Mouse (Mus musculus) intestine, postnatal 0 days (tissue): ENCODE data around the gene Ttc33. TPM values are rescaled to one million over a fixed set of nuclear protein-coding genes. Genes with fewer than 3 reads are reported as not detected.
A peak's percentile ranks its signal among the peaks of the same experiment; 100 is the strongest.

ENCODE experiments used
- ATAC-seq: fragments of 200-750 bp; cut with Nextera tagmentation; 2 replicates; pipeline ENCODE4 v1.8.0; 2017; ENCODE audit warnings: mild to moderate bottlenecking, moderate TSS enrichment, moderate library complexity
- H3K27ac ChIP-seq: fragments of 300-500 bp; sonication (generic); 2 replicates; pipeline ENCODE4 v1.5.1; 2014; ENCODE audit warnings: mild to moderate bottlenecking, low read depth, low read length, moderate library complexity
- H3K27me3 ChIP-seq: fragments of 300-500 bp; sonication (generic); replicated peaks from 2 replicates; pipeline ENCODE4 v1.6.1; 2014; ENCODE audit warnings: low read length, mixed read lengths; ENCODE audit not compliant: control insufficient read depth, insufficient read depth
- H3K36me3 ChIP-seq: fragments of 300-500 bp; sonication (generic); 2 replicates; pipeline ENCODE4 v1.6.1; 2014; ENCODE audit warnings: mild to moderate bottlenecking, moderate library complexity; ENCODE audit not compliant: control insufficient read depth, insufficient read depth
- H3K4me1 ChIP-seq: fragments of 300-500 bp; sonication (generic); replicated peaks from 2 replicates; pipeline ENCODE4 v1.6.1; 2014; ENCODE audit warnings: antibody characterized with exemption, low read length, mixed read lengths; ENCODE audit not compliant: control insufficient read depth, insufficient read depth
- H3K4me2 ChIP-seq: fragments of 300-500 bp; sonication (generic); replicated peaks from 2 replicates; pipeline ENCODE4 v1.6.1; 2014; ENCODE audit warnings: low read depth, mild to moderate bottlenecking, moderate library complexity
- H3K4me3 ChIP-seq: fragments of 300-500 bp; sonication (generic); 2 replicates; pipeline ENCODE4 v1.5.1; 2014; ENCODE audit warnings: low read depth, low read length
- H3K9ac ChIP-seq: fragments of 300-500 bp; sonication (generic); 2 replicates; pipeline ENCODE4 v1.6.1; 2014; ENCODE audit warnings: mild to moderate bottlenecking, low read depth, low read length
- H3K9me3 ChIP-seq: fragments of 300-500 bp; sonication (generic); 2 replicates; pipeline ENCODE4 v1.6.1; 2016; ENCODE audit warnings: mixed run types; ENCODE audit not compliant: control insufficient read depth
- CTCF ChIP-seq: sonication (generic); IDR thresholded peaks from 2 replicates; pipeline ENCODE4 v1.5.1; 2016; ENCODE audit warnings: low read depth, mild to moderate bottlenecking, control low read depth, antibody characterized with exemption, moderate library complexity
- WGBS: fragments of 180-500 bp; shearing (Covaris S2); extraction: QIAGEN DNeasy Blood & Tissue Kit; methylation state at CpG from one replicate; pipeline ENCODE4 v1.1.7; 2014; 5-methylcytosine and 5-hydroxymethylcytosine counted together
- polyA plus RNA-seq: library from polyadenylated mRNA; unstranded; fragments of >200 nt; fragmentation: Nextera tagmentation; extraction: Ambion mirVana; gene quantifications from 2 replicates; pipeline ENCODE4 v1.2.1, GENCODE M21; 2015

Ttc33 gene
- polyA plus RNA-seq, 1 experiment from 2014 or later = 26.0 TPM

- Histone ChIP-seq H3K4me2 (peak overlapping the region; percentile 86; the same call in 1 of the 2 replicates), H3K9me3 (no peaks in the 10 kb centered on the region), H3K9ac (no peak overlapping the region), H3K4me3 (no peak overlapping the region), H3K36me3 (no peaks in the 10 kb centered on the region), H3K27me3 (no peaks in the 10 kb centered on the region), H3K4me1 (0 out of 2 replicates have a peak, but pooled peaks cover 6% of the 10 kb centered on the region), H3K27ac (no peak overlapping the region)
- no peak for TF ChIP-seq CTCF
- ATAC-seq = no peak
- WGBS = 63% methylated on average over 5 of the region's 5 CpGs
These were observed 42.6 kb upstream of the Ttc33 start for GRCm38 (mm10) chr15:5142714-5143113.

DNA sequence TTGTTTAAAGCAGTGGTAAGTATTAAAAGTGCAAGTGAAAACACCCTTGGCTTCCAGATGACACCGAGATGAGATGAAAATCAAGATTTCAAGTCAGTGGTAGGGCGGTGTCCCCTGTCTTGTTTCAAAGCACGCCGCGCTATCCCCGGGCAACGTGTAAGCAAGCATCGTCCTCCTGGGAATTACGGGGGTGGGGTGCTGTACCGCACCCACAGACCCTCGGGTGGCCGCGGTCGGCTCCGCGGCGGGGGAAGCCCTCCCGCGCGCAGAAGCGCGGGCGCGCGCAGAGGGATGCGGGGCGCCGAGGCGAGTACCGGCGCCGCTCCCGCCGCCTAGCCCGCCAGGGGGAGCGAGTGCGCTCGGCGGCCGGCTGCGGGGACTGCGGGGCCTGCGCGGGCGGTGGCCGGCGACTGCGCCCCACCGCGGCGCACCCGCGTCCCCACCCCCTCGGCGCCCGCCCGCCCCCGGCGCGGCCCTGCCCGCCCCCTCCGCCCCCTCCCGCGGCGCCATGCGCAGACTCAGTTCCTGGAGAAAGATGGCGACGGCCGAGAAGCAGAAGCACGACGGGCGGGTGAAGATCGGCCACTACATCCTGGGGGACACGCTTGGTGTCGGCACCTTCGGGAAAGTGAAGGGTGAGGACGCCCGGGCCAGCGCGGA lies 41.8 kb upstream of the Ttc33 start, which contains the start of gene Prkaa1:
Gene Prkaa1 (plus strand): TSS at position 501 of the 660 bp plus-strand sequence.
- H3K4me3 ChIP-seq = peak within 1 kb of the TSS; percentile 99
- no peaks in the 10 kb centered on the region for H3K27me3 ChIP-seq
- TF ChIP-seq CTCF = peak; percentile 60
- H3K9ac ChIP-seq = peak within 1 kb of the TSS; percentile 91
- peaks cover 9% of the 10 kb centered on the region; the same call in 1 of the 2 replicates for H3K4me1 ChIP-seq
- ATAC-seq = peak; percentile 86
- H3K9me3 ChIP-seq = no peaks in the 10 kb centered on the region
- under 1% methylated on average over 73 of the region's 80 CpGs for WGBS
- H3K27ac ChIP-seq = peak within 1 kb of the TSS; percentile 80
- no peaks in the 10 kb centered on the region for H3K36me3 ChIP-seq
- H3K4me2 ChIP-seq = peak within 1 kb of the TSS; percentile 86

DNA sequence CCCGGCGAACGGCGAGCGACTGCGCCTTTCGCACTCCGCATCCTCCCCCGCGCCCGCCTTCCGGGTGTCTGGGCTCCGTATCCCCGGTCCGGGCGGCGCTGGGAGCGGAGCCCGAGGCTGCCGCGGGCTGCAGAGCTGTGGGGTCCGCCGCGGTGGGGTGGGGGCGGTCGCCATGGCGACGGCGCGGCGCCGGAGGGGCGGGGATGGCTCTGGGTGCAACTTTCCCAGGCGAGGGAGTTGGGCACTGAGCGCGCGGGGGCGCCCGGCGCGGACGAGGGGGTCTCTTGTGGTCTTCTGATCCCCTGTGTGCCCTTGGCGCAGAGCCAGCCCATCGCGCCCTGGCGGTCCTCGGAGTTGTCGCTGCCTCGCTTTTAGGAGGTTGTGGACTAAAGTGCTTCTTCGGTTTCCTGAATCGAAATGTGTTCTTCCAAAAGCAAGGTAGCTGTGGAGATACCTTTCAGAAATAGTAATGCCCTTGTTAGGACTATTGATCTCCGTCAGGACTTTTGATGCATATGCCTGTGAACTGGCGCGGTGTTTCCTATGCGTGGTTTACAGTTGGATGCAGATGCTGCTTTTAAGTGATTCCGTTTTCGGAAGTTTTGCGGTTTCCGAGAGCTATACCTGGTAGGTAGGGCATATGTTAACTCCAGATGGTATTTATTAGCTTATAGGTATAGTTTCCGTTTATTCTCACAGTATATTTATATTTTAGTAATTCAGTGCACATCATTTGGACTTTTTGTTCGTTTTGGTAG lies 41.1 kb upstream of the Ttc33 start:
- Histone ChIP-seq H3K27me3 (no peaks in the 10 kb centered on the region), H3K9me3 (no peaks in the 10 kb centered on the region), H3K27ac (peak overlapping the region; percentile 80), H3K9ac (peak overlapping the region; percentile 91), H3K36me3 (no peaks in the 10 kb centered on the region), H3K4me1 (peaks cover 12% of the 10 kb centered on the region; the same call in 1 of the 2 replicates), H3K4me2 (peak overlapping the region; percentile 86), H3K4me3 (peak overlapping the region; percentile 99)
- peak; percentile 38 for TF ChIP-seq CTCF
- ATAC-seq = peak; percentile 71
- 1% methylated on average over 61 of the region's 61 CpGs for WGBS

- no peak overlapping the region for H3K27ac ChIP-seq
- H3K4me1 ChIP-seq = peaks cover 12% of the 10 kb centered on the region; the same call in 1 of the 2 replicates
- 0 out of 2 replicates have a peak overlapping the region, but pooled peaks have one; percentile 99 for H3K4me3 ChIP-seq
- H3K9me3 ChIP-seq = no peaks in the 10 kb centered on the region
- ATAC-seq = no peak
- H3K9ac ChIP-seq = no peak overlapping the region
- no peaks in the 10 kb centered on the region for H3K36me3 ChIP-seq
- H3K27me3 ChIP-seq = no peaks in the 10 kb centered on the region
- WGBS = 44% methylated on average over 9 of the region's 9 CpGs
- H3K4me2 ChIP-seq = peak overlapping the region; percentile 86
- no peak for TF ChIP-seq CTCF
These were observed 40.0 kb upstream of the Ttc33 start for GRCm38 (mm10) chr15:5145196-5145945.

DNA sequence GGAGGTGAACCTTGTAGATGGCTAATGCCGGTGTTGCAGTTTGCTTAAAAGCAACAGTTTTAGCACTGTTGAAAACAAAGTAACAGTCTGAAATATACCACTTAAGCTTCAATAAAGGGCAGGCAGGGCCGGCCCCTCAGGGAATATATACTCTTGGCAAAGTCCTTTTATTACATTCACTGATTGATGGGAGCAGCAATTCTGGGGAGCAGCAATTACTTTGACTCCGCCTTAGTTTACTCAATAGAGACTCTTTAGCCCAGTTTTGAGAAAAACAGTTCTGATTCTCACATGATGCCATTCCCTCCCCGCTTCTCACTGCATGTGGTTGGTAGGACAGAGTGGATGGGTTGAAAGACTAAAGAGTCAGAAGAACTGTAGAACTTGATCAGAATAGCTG lies 36.1 kb upstream of the Ttc33 start:
- H3K4me2 ChIP-seq = peak overlapping the region; percentile 46
- no peaks in the 10 kb centered on the region for H3K27me3 ChIP-seq
- 28% methylated on average over 4 of the region's 4 CpGs for WGBS
- no peak overlapping the region for H3K4me3 ChIP-seq
- H3K9ac ChIP-seq = no peak overlapping the region
- H3K27ac ChIP-seq = no peak overlapping the region
- ATAC-seq = peak; percentile 58
- no peaks in the 10 kb centered on the region for H3K36me3 ChIP-seq
- no peaks in the 10 kb centered on the region for H3K9me3 ChIP-seq
- no peak for TF ChIP-seq CTCF
- H3K4me1 ChIP-seq = peaks cover 12% of the 10 kb centered on the region; the same call in 1 of the 2 replicates

DNA sequence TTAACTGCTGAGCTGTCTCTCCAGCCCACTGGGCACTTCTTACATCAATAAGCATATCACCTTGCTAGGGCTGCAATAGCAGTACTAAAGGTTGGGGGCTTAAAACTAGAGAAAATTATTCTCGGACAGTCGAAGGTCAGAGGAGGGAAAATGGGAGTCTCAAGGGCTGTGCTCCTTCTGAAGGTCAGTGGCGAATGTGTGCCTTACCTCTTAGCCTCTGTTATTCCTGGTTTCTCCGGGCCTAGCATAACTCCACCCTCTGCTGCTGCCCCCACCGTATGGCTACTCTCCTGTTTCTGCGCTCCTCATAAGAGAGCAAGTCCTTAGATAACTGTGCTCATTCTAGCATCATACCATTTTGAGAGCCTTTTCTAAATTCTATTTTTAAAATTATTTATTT lies 33.2 kb upstream of the Ttc33 start:
- no peak for TF ChIP-seq CTCF

More for the DNA sequence above, 33.2 kb upstream of the Ttc33 start:
- Histone ChIP-seq H3K27me3 (no peaks in the 10 kb centered on the region), H3K27ac (no peak overlapping the region), H3K36me3 (no peaks in the 10 kb centered on the region), H3K4me3 (no peak overlapping the region), H3K9ac (no peak overlapping the region), H3K4me1 (peaks cover 10% of the 10 kb centered on the region), H3K4me2 (no peak overlapping the region), H3K9me3 (no peaks in the 10 kb centered on the region)
- 96% methylated on average over 6 of the region's 6 CpGs for WGBS
- no peak for ATAC-seq
